Mouse (Mus musculus) CH12.LX (cell line): Measurements from ENCODE around the gene Rims1. TPM values are rescaled to one million over a fixed set of nuclear protein-coding genes. Genes with fewer than 3 reads are reported as not detected.

Experiments used
- DNase-seq: peaks from one replicate; pipeline ENCODE4 v3.0.0-alpha.2; 2013; ENCODE audit errors: extremely low read depth
- H3K27ac ChIP-seq: 2 replicates; pipeline ENCODE4 v1.5.1; 2012; ENCODE audit warnings: low read depth, mild to moderate bottlenecking, control low read depth, moderate library complexity; ENCODE audit not compliant: insufficient read depth
- H3K27me3 ChIP-seq: replicated peaks from 2 replicates; pipeline ENCODE3; 2012; ENCODE audit warnings: inconsistent platforms
- H3K36me3 ChIP-seq, 2 experiments: replicated peaks in 1 of 2; 2 replicates each; pipeline versions ENCODE3 to v1.6.1; 2012; ENCODE audit warnings: inconsistent platforms in 1 of 2, low read length in 1 of 2, mild to moderate bottlenecking in 1 of 2, mixed read lengths in 1 of 2, moderate library complexity in 1 of 2; ENCODE audit not compliant: control insufficient read depth in 1 of 2, insufficient read depth in 1 of 2
- H3K4me1 ChIP-seq, 2 experiments: 2 replicates each; pipeline ENCODE4 v1.6.1; 2012; ENCODE audit warnings: inconsistent platforms in 1 of 2, moderate library complexity in 1 of 2; ENCODE audit not compliant: insufficient read depth in 2 of 2, control insufficient read depth in 1 of 2
- H3K4me2 ChIP-seq: 2 replicates; pipeline ENCODE4 v1.6.1; 2012; ENCODE audit warnings: low read depth, mild to moderate bottlenecking, control low read depth; ENCODE audit not compliant: poor library complexity, insufficient read depth, severe bottlenecking
- H3K4me3 ChIP-seq, 3 experiments: fragments of 150-350 bp in 1 of 3; sonication (generic) in 1 of 3; replicated peaks in 1 of 3; 2 replicates each; pipeline versions ENCODE3 to v1.5.1; 2011 to 2012; ENCODE audit warnings: low read depth in 2 of 3, low read length in 2 of 3, mild to moderate bottlenecking in 2 of 3, moderate library complexity in 2 of 3, control low read depth in 1 of 3, improper control_type of control experiment in 1 of 3, inconsistent platforms in 1 of 3, mixed read lengths in 1 of 3; ENCODE audit not compliant: poor library complexity in 1 of 3
- H3K79me2 ChIP-seq: replicated peaks from 2 replicates; pipeline ENCODE4 v1.6.1; 2012; ENCODE audit warnings: mild to moderate bottlenecking, moderate library complexity; ENCODE audit not compliant: control insufficient read depth, poor library complexity, insufficient read depth, severe bottlenecking; ENCODE audit errors: extremely low read depth
- H3K9ac ChIP-seq: 2 replicates; pipeline ENCODE4 v1.6.1; 2012; ENCODE audit warnings: low read depth, mild to moderate bottlenecking, control low read depth, moderate library complexity; ENCODE audit not compliant: insufficient read depth
- H3K9me3 ChIP-seq: replicated peaks from 2 replicates; pipeline ENCODE3; 2012; ENCODE audit warnings: low read length, inconsistent platforms, mixed read lengths
- CHD2 ChIP-seq: IDR thresholded peaks from 2 replicates; pipeline ENCODE4 v1.6.1; 2011; ENCODE audit warnings: low read length, improper control_type of control experiment
- ELF1 ChIP-seq: IDR thresholded peaks from 2 replicates; pipeline ENCODE4 v1.6.1; 2014; ENCODE audit warnings: low read depth, mild to moderate bottlenecking, inconsistent platforms, low read length, improper control_type of control experiment
- HCFC1 ChIP-seq: IDR thresholded peaks from 2 replicates; pipeline ENCODE4 v1.6.1; 2012; ENCODE audit warnings: low read depth, mild to moderate bottlenecking, inconsistent platforms, low read length, improper control_type of control experiment
- IRF4 ChIP-seq: IDR thresholded peaks from 2 replicates; pipeline ENCODE4 v1.6.1; 2014; ENCODE audit warnings: low read depth, mild to moderate bottlenecking, inconsistent platforms, low read length, improper control_type of control experiment
- JUN ChIP-seq: IDR thresholded peaks from 2 replicates; pipeline ENCODE4 v1.6.1; 2011; ENCODE audit warnings: low read depth, mild to moderate bottlenecking, low read length, improper control_type of control experiment, moderate library complexity; ENCODE audit not compliant: insufficient read depth
- JUND ChIP-seq: conservative IDR thresholded peaks from 2 replicates; pipeline ENCODE4 v1.6.1; 2011; ENCODE audit warnings: low read depth, low read length, improper control_type of control experiment
- KAT2A ChIP-seq: IDR thresholded peaks from 2 replicates; pipeline ENCODE4 v1.6.1; 2012; ENCODE audit warnings: low read length, improper control_type of control experiment, inconsistent platforms; ENCODE audit not compliant: insufficient replicate concordance
- MAFK ChIP-seq: IDR thresholded peaks from 2 replicates; pipeline ENCODE4 v1.6.1; 2011; ENCODE audit warnings: low read length, improper control_type of control experiment; ENCODE audit not compliant: insufficient replicate concordance
- MAX ChIP-seq: IDR thresholded peaks from 2 replicates; pipeline ENCODE4 v1.6.1; 2011; ENCODE audit warnings: low read length, improper control_type of control experiment
- MAZ ChIP-seq: IDR thresholded peaks from 2 replicates; pipeline ENCODE4 v1.6.1; 2012; ENCODE audit warnings: low read depth, mild to moderate bottlenecking, inconsistent platforms, low read length, improper control_type of control experiment, moderate library complexity
- MEF2A ChIP-seq: IDR thresholded peaks from 2 replicates; pipeline ENCODE4 v1.6.1; 2014; ENCODE audit warnings: low read depth, mild to moderate bottlenecking, inconsistent platforms, low read length, improper control_type of control experiment, borderline replicate concordance
- MXI1 ChIP-seq: IDR thresholded peaks from 2 replicates; pipeline ENCODE4 v1.6.1; 2011; ENCODE audit warnings: mild to moderate bottlenecking, low read depth, low read length, improper control_type of control experiment
- NELFE ChIP-seq: IDR thresholded peaks from 2 replicates; pipeline ENCODE4 v1.6.1; 2011; ENCODE audit warnings: low read depth, low read length, improper control_type of control experiment
- PAX5 ChIP-seq: IDR thresholded peaks from 2 replicates; pipeline ENCODE4 v1.6.1; 2012; ENCODE audit warnings: low read length, inconsistent platforms, mixed read lengths
- POLR2A ChIP-seq: IDR thresholded peaks from 2 replicates; pipeline ENCODE4 v1.6.1; 2011; ENCODE audit warnings: low read depth, mild to moderate bottlenecking, improper control_type of control experiment, low read length
- RAD21 ChIP-seq: IDR thresholded peaks from 2 replicates; pipeline ENCODE4 v1.6.1; 2011; ENCODE audit warnings: low read depth, mild to moderate bottlenecking, low read length, improper control_type of control experiment, moderate library complexity
- RCOR1 ChIP-seq: conservative IDR thresholded peaks from 2 replicates; pipeline ENCODE4 v1.6.1; 2012; ENCODE audit warnings: low read depth, mild to moderate bottlenecking, inconsistent platforms, low read length, improper control_type of control experiment
- SIN3A ChIP-seq: IDR thresholded peaks from 2 replicates; pipeline ENCODE4 v1.6.1; 2012; ENCODE audit warnings: low read length, improper control_type of control experiment, inconsistent platforms
- SMC3 ChIP-seq: IDR thresholded peaks from 2 replicates; pipeline ENCODE4 v1.6.1; 2011; ENCODE audit warnings: low read depth, low read length, improper control_type of control experiment
- USF1 ChIP-seq: IDR thresholded peaks from 2 replicates; pipeline ENCODE4 v1.6.1; 2014; ENCODE audit warnings: low read depth, mild to moderate bottlenecking, inconsistent platforms, low read length, improper control_type of control experiment
- ZKSCAN1 ChIP-seq: IDR thresholded peaks from 2 replicates; pipeline ENCODE4 v1.6.1; 2012; ENCODE audit warnings: low read depth, inconsistent platforms, low read length, improper control_type of control experiment, borderline replicate concordance
- ZMIZ1 ChIP-seq: IDR thresholded peaks from 2 replicates; pipeline ENCODE4 v1.6.1; 2012; ENCODE audit warnings: low read depth, mild to moderate bottlenecking, inconsistent platforms, low read length, improper control_type of control experiment
- ZNF384 ChIP-seq: IDR thresholded peaks from 2 replicates; pipeline ENCODE4 v1.6.1; 2012; ENCODE audit warnings: low read depth, low read length, improper control_type of control experiment, inconsistent platforms
- dilution Hi-C: fragments of 300-500 bp; cut with MboI; formaldehyde crosslinking; loops from 2 replicates; pipeline ENCODE4 v1.14.3; 2020; ENCODE audit warnings: low sequenced_read_pairs; ENCODE audit not compliant: extremely low pct_unique_long_range_greater_than_20kb, extremely low pct_ligation_motif_present
- in situ Hi-C: fragments of 300-500 bp; cut with MboI; formaldehyde crosslinking; loops from 3 replicates; pipeline ENCODE4 v1.14.3; 2019; ENCODE audit warnings: low sequenced_read_pairs, low pct_ligation_motif_present, low pct_unique_long_range_greater_than_20kb, mixed read lengths
- polyA plus RNA-seq: library from polyadenylated mRNA; unstranded; fragments of >175 nt; gene quantifications from 2 replicates; pipeline ENCODE4 v1.2.1, GENCODE M21; 2012; ENCODE audit warnings: low read depth; ENCODE audit not compliant: insufficient read length
- total RNA-seq, 2 experiments: library from RNA; depleted of rRNA; stranded (reverse); fragments of 300-350 nt in 1 of 2; fragments of >200 nt in 1 of 2; gene quantifications; 2 replicates each; pipeline ENCODE4 v1.2.3; 2012 to 2014

The Rims1 gene
- total and polyA plus RNA-seq, 3 experiments, result not detected

DNA sequence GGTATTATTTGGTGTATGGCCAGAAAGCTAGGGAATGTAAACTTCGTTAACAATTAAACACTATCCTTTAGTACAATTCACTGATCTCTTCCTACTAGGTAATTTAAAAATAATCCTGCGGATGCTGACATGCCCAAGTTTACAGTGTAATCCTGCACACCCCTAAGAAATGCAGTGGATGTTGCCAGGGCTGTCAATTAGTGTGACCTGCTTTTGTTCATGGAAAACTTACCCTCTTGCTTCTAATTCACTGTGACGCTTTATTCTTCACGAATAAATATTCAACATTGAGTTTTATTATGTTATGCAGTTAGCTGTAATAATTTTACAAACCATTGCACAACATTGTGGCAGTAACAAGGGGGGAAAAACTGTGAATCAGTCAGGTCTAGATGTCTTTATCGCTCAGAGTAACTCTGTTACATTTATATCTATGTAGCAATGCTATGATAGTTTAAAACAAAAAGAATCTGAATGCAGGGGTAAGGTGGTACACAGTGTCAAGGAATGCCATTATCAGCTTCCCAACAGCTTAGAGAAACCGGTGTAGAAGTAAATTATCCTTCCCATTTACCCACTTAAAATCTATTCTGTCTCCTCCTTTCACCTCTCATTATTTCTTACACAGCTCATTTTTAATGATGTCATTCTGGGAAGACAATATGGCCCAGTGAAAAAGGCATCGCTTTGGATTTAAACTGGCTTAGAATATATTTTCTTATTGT lies 35.1 kb downstream of the Rims1 start:
- no peaks in the 10 kb centered on the region for H3K27me3 ChIP-seq
- no peaks in the 10 kb centered on the region for H3K79me2 ChIP-seq
- no peak overlapping the region for H3K4me3 ChIP-seq
- dilution Hi-C loops, result no loop called here
- H3K4me2 ChIP-seq, result no peak overlapping the region
- H3K9ac ChIP-seq, result no peak overlapping the region
- no peaks in the 10 kb centered on the region for H3K9me3 ChIP-seq
- H3K4me1 ChIP-seq, result no peaks in the 10 kb centered on the region
- in situ Hi-C loops, result no loop called here
- no peaks in the 10 kb centered on the region for H3K36me3 ChIP-seq
- DNase-seq, result no peak
- no peak overlapping the region for H3K27ac ChIP-seq
- TF ChIP-seq NELFE, result no peak
- no peak for TF ChIP-seq POLR2A
- TF ChIP-seq ELF1, result no peak
- no peak for TF ChIP-seq ZNF384
- no peak for TF ChIP-seq MXI1
- TF ChIP-seq CHD2, result no peak
- no peak for TF ChIP-seq MAZ
- no peak for TF ChIP-seq SIN3A
- TF ChIP-seq KAT2A, result no peak
- TF ChIP-seq ZMIZ1, result no peak
- no peak for TF ChIP-seq MAX
- no peak for TF ChIP-seq MEF2A
- no peak for TF ChIP-seq USF1
- no peak for TF ChIP-seq JUN
- no peak for TF ChIP-seq PAX5
- no peak for TF ChIP-seq HCFC1
- TF ChIP-seq, all 38 proteins: peak for 0

- H3K79me2 ChIP-seq, result no peaks in the 10 kb centered on the region
- H3K36me3 ChIP-seq, result no peaks in the 10 kb centered on the region
- no peak for DNase-seq
- dilution Hi-C loops (no loop called here), in situ Hi-C loops (no loop called here)
- no peak overlapping the region for H3K27ac ChIP-seq
- H3K27me3 ChIP-seq, result no peaks in the 10 kb centered on the region
- no peaks in the 10 kb centered on the region for H3K9me3 ChIP-seq
- H3K4me3 ChIP-seq, result no peak overlapping the region
- TF ChIP-seq RCOR1, result no peak
- no peak for TF ChIP-seq ZKSCAN1
- no peak for TF ChIP-seq RAD21
- no peak for TF ChIP-seq MAFK
- TF ChIP-seq POLR2A, result no peak
- TF ChIP-seq IRF4, result no peak
- no peak for TF ChIP-seq KAT2A
- no peak for TF ChIP-seq JUND
- TF ChIP-seq SMC3, result no peak
- no peak for TF ChIP-seq HCFC1
- H3K4me1 ChIP-seq, result no peaks in the 10 kb centered on the region
- no peak overlapping the region for H3K4me2 ChIP-seq
- no peak overlapping the region for H3K9ac ChIP-seq
Observed at GRCm38 (mm10) chr1:22763376-22763775, 42.4 kb downstream of the Rims1 start.
